ENCODE assay signal across 30 mouse cellular contexts in genomic region chr17:14170961-14171479, GRCm38 (mm10). TPM values are rescaled to one million over a fixed set of nuclear protein-coding genes. Genes with fewer than 3 reads are reported as not detected.
DNase-seq lines count a peak whose midpoint lies in the region; ATAC-seq lines count a peak whose summit lies in the region.
"Had no signal": no experiment of that assay in that cellular context is flagged by ENCODE, and none has a peak within 500 bp of the region (broad histone marks: within the 10 kb centered on the region; RNA-seq: fewer than 3 reads in every experiment).

No protein-coding gene starts in this region.

- no peak overlapping the region for H3K4me2 ChIP-seq in heart, embryonic 12.5 days
- H3K4me2 ChIP-seq in midbrain, embryonic 11.5 days, result no peak overlapping the region
- no peak overlapping the region for H3K4me2 ChIP-seq in kidney, embryonic 15.5 days
- H3K4me2 ChIP-seq: forebrain, embryonic 12.5 days; heart, embryonic 13.5 days; hindbrain, embryonic 14.5 days; liver, embryonic 13.5 days; midbrain, embryonic 15.5 days; neural tube, embryonic 15.5 days had no signal

- H3K9me3 ChIP-seq in heart, embryonic 12.5 days (replicated peaks), result no peaks in the 10 kb centered on the region
- H3K9me3 ChIP-seq in midbrain, embryonic 11.5 days (ENCODE audit: control insufficient read depth, low read length), result no peaks in the 10 kb centered on the region
- H3K9me3 ChIP-seq in midbrain, embryonic 10.5 days (replicated peaks), result no peaks in the 10 kb centered on the region
- no peaks in the 10 kb centered on the region for H3K9me3 ChIP-seq in kidney, embryonic 15.5 days (replicated peaks)
- H3K9me3 ChIP-seq: forebrain, embryonic 12.5 days; heart, embryonic 13.5 days; liver, embryonic 13.5 days; midbrain, embryonic 15.5 days; neural tube, embryonic 15.5 days had no signal

- no peak overlapping the region for H3K9ac ChIP-seq in heart, embryonic 12.5 days
- H3K9ac ChIP-seq in midbrain, embryonic 11.5 days (ENCODE audit: low read length), result no peak overlapping the region
- H3K9ac ChIP-seq in kidney, embryonic 15.5 days, result no peak overlapping the region
- H3K9ac ChIP-seq: forebrain, embryonic 12.5 days; heart, embryonic 13.5 days; hindbrain, embryonic 14.5 days; liver, embryonic 13.5 days; midbrain, embryonic 15.5 days; neural tube, embryonic 15.5 days had no signal

- H3K36me3 ChIP-seq in heart, embryonic 12.5 days, result no peaks in the 10 kb centered on the region
- no peaks in the 10 kb centered on the region for H3K36me3 ChIP-seq in midbrain, embryonic 11.5 days (ENCODE audit: control insufficient read depth, insufficient read depth, low read length)
- no peaks in the 10 kb centered on the region for H3K36me3 ChIP-seq in midbrain, embryonic 10.5 days
- H3K36me3 ChIP-seq in kidney, embryonic 15.5 days, result no peaks in the 10 kb centered on the region
- H3K36me3 ChIP-seq: forebrain, embryonic 12.5 days; heart, embryonic 13.5 days; liver, embryonic 13.5 days; midbrain, embryonic 15.5 days; neural tube, embryonic 15.5 days had no signal

- no peak overlapping the region for H3K27ac ChIP-seq in heart, embryonic 12.5 days (ENCODE audit: poor library complexity, severe bottlenecking)
- H3K27ac ChIP-seq in midbrain, embryonic 11.5 days (ENCODE audit: low read depth, low read length), result no peak overlapping the region
- no peak overlapping the region for H3K27ac ChIP-seq in midbrain, embryonic 10.5 days (replicated peaks)
- H3K27ac ChIP-seq in kidney, embryonic 15.5 days, result peak overlapping the region; percentile 82
- H3K27ac ChIP-seq: forebrain, embryonic 12.5 days; heart, embryonic 13.5 days; hindbrain, embryonic 14.5 days; liver, embryonic 13.5 days; macrophage; midbrain, embryonic 15.5 days; neural tube, embryonic 15.5 days had no signal

- H3K4me1 ChIP-seq in heart, embryonic 12.5 days (replicated peaks), result peaks cover 59% of the 10 kb centered on the region
- no peaks in the 10 kb centered on the region for H3K4me1 ChIP-seq in midbrain, embryonic 11.5 days (ENCODE audit: control insufficient read depth, insufficient read depth, low read length)
- H3K4me1 ChIP-seq in midbrain, embryonic 10.5 days, result peaks cover 50% of the 10 kb centered on the region
- peaks cover 88% of the 10 kb centered on the region for H3K4me1 ChIP-seq in kidney, embryonic 15.5 days

- DNase-seq in heart, adult 11 months, result peak; percentile 63
- DNase-seq in midbrain, embryonic 11.5 days (ENCODE audit: low spot score, missing footprints), result peak; percentile 66
- no peak for DNase-seq in midbrain, embryonic 10.5 days (ENCODE audit: low spot score)
- DNase-seq in yolk sac, embryonic 10.5 days (ENCODE audit: low spot score), result peak; percentile 80
- DNase-seq in c-Kit-positive CD71-positive TER-119-positive erythroid progenitor cells, embryonic 14.5 days (ENCODE audit: low spot score), result no peak
- no peak for DNase-seq in cerebellum, adult 11-12 months
- DNase-seq: adrenal gland, adult 2 months; adrenal gland, postnatal 36 days; cerebellum, adult 11 months; cerebellum, postnatal 14 days; gastrocnemius, postnatal 10 days; heart, postnatal 10 days; layer of hippocampus, adult 9-11 months; left cerebral cortex, postnatal 4 days; liver, embryonic 13.5 days; lung, adult 2 months; lung, postnatal 10 days; retina, postnatal 1 day; right cerebral cortex, postnatal 14 days; thymus, postnatal 14 days had no signal

- no peak for ATAC-seq in heart, embryonic 12.5 days (ENCODE audit: insufficient number of reproducible peaks, low FRiP score)
- ATAC-seq in midbrain, embryonic 11.5 days (ENCODE audit: low FRiP score), result no peak
- ATAC-seq in kidney, embryonic 15.5 days (replicated peaks; ENCODE audit: low FRiP score), result 0 out of 2 replicates have a peak, but pooled peaks have one; percentile 7
- ATAC-seq: activated CD4-positive, CD25-positive, alpha-beta regulatory T cell, adult 4 months; midbrain, embryonic 15.5 days had no signal

- H3K4me3 ChIP-seq in heart, embryonic 12.5 days, result no peak overlapping the region
- no peak overlapping the region for H3K4me3 ChIP-seq in midbrain, embryonic 11.5 days (ENCODE audit: low read depth, low read length)
- no peak overlapping the region for H3K4me3 ChIP-seq in midbrain, embryonic 10.5 days
- no peak overlapping the region for H3K4me3 ChIP-seq in kidney, embryonic 15.5 days (replicated peaks)
- H3K4me3 ChIP-seq: erythroblast, embryonic 14.5 days; forebrain, embryonic 12.5 days; heart, embryonic 13.5 days; liver, embryonic 13.5 days; midbrain, embryonic 15.5 days; neural tube, embryonic 15.5 days had no signal

- H3K27me3 ChIP-seq in heart, embryonic 12.5 days (replicated peaks), result peaks cover 71% of the 10 kb centered on the region
- no peaks in the 10 kb centered on the region for H3K27me3 ChIP-seq in midbrain, embryonic 11.5 days (ENCODE audit: control insufficient read depth, insufficient read depth, low read length)
- peaks cover 26% of the 10 kb centered on the region for H3K27me3 ChIP-seq in midbrain, embryonic 10.5 days (ENCODE audit: low read depth, poor library complexity, severe bottlenecking)
- peaks cover 22% of the 10 kb centered on the region for H3K27me3 ChIP-seq in kidney, embryonic 15.5 days
- H3K27me3 ChIP-seq: midbrain, embryonic 15.5 days had no signal

- WGBS in heart, embryonic 12.5 days, result 74% methylated on average over 5 of the region's 5 CpGs
- WGBS in midbrain, embryonic 11.5 days, result 64% methylated on average over 5 of the region's 5 CpGs
- 67% methylated on average over 5 of the region's 5 CpGs for WGBS in midbrain, embryonic 10.5 days
- WGBS in kidney, embryonic 15.5 days, result 28% methylated on average over 5 of the region's 5 CpGs

RNA-seq across cellular contexts. Expression of gene Dact2, which starts 33.1 kb away (rescaled TPM):
- 1.7 and 2.4 TPM in 2 replicates for polyA plus RNA-seq in heart, embryonic 12.5 days (2016; fragmentation: Nextera tagmentation; extraction: Ambion mirVana)
- polyA plus RNA-seq in midbrain, embryonic 11.5 days (2014; fragmentation: Nextera tagmentation; extraction: Ambion mirVana), result 0.18 and 0.32 TPM in 2 replicates
- 0.42 and 0.48 TPM in 2 replicates for polyA plus RNA-seq in midbrain, embryonic 10.5 days (2016; fragmentation: Nextera tagmentation; extraction: Ambion mirVana)
- 11.8 and 12.9 TPM in 2 replicates for polyA plus RNA-seq in kidney, embryonic 15.5 days (2015; fragmentation: Nextera tagmentation; extraction: Ambion mirVana)
- polyA plus RNA-seq: activated CD4-positive, CD25-positive, alpha-beta regulatory T cell, adult 4 months; erythroblast, embryonic 14.5 days; macrophage had no signal

Comparison
In these comparisons a context has a peak if more than half of its experiments do, and no peak if none do; other contexts are left out.
1. DNase-seq: peak in heart, adult 11 months (single experiment), midbrain, embryonic 11.5 days (single experiment) and yolk sac, embryonic 10.5 days (single experiment); none in midbrain, embryonic 10.5 days (single experiment), c-Kit-positive CD71-positive TER-119-positive erythroid progenitor cells, embryonic 14.5 days (single experiment) and cerebellum, adult 11-12 months (single experiment).